Mouse (Mus musculus): ENCODE measurements around the gene Dnajc9.

GRCm38 (mm10) chr14:20340149-20340548 is 48.6 kb downstream of the Dnajc9 start:
- no peak for TF ChIP-seq CTCF (IDR thresholded peaks at IDR 0.05; ENCODE audit: borderline replicate concordance, insufficient read depth, low read length)
- no peak for TF ChIP-seq POLR2A (IDR thresholded peaks at IDR 0.05; ENCODE audit: low read depth, low read length)

Measured in embryonic fibroblast, embryonic 13.5 days (primary cell).